Mouse (Mus musculus): ENCODE measurements around the gene Ccne1.

DNA sequence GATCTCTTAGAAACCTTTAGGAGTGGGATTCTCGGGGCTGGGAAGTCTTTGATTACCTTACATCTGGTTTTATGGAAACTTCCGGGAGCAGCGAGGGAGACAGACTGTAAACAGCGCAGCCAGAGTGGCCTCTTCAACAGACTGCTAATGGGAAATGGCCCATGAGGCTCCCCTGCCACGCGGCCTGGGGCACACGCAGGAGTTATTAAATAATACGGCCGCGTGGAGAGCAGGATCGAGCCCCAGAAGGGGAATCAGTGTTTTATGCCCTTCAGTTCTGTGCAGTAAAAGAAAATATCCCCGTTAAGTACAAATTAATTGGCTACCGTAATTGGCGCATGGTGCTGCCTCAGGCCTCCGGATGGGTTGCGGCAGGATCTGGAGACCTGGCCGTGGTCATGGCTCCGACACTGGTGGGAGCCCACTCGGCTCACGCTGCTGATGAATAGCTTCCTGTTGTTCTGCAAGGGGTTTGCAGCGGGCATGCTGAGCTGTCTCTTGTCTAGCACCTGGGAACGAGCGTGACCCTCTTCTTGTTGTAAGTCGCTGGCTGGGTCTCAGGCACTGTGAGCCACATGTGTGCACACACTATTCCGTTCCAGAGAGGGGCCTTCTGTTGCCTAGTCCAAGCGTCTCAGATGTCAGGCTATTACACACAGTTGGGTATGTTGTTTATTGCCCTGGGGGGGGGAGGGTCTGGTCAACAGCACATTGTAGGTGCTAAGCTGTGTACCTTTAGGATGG lies 22.8 kb upstream of the Ccne1 start:
- no peak for TF ChIP-seq CTCF (IDR thresholded peaks at IDR 0.05; ENCODE audit: low read depth)
- no peak for TF ChIP-seq EP300 (IDR thresholded peaks at IDR 0.05; ENCODE audit: low read depth)

Measured in heart, postnatal 0 days (tissue).